Mouse (Mus musculus): Measurements from ENCODE around the gene Cldn14.
"Not testable (repeated sequence)": the region's sequence is repeated elsewhere in the genome, so short reads cannot be mapped to it uniquely, and the experiment has no call there.

Cldn14 gene

DNA sequence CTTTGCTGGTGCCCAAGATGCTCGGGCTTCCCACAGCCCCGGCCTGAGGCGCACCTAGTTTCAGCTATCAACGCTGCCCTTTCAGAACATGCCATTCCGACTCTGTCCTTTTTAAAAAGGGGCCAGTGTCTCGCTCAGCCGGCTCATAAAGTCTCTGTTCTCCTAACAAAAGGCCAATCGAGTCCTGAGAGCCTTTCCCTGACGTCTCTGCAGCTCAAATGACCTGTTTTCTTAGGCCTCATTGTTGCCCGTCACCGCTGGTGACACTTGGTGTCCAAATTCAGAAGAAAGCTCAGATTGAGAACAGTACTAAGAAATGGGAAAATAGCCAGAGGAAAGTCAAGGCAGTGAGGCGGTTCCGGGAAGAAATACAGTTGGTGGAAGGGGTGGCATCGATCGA lies at the start of gene Cldn14:
Cldn14 (minus strand) TSS at position 101 of the 400 bp plus-strand sequence.
- no peak for ATAC-seq (ENCODE audit: insufficient number of reproducible peaks, low FRiP score, low TSS enrichment)

DNA sequence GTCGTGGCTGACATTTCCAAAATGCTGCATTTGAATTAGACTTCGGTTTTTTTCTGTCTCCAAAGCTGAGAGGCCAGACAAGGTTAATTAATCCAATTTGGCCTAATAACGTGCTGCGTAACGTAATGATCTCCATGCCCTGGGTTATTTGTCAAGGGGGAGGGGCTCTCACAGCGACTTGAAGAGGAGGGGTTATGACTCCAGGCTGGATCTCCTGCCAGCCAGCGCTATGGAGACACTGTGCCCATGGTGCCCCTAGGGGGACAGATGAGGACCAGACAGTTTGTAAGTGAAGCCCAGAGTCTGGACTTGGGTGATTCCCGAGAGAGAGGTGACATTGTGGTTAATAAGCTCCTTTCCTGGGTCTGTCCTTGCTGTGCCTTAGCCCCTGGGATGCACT lies 46.9 kb upstream of the Cldn14 start:
- ATAC-seq (ENCODE audit: insufficient number of reproducible peaks, low FRiP score, low TSS enrichment), result no peak

DNA sequence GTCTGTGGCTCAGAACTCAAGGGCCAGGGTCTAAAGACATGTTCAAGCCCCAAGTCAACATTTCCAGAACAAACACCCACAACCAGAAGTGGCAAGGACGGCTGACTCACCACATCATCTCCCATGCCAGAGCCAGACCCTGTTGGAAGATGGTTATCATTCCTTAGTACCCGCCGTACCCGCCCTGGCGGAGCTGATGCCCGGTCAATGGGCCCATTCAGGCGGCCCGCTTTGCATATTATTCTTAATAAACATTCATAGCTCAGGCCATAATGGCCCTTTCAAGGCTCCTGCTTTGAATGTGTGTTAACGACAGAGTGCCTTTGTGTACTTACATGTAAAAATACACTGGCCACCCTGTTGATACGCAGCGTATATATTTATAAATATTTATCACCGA lies 46.5 kb upstream of the Cldn14 start:
- no peak for ATAC-seq (ENCODE audit: insufficient number of reproducible peaks, low FRiP score, low TSS enrichment)

DNA sequence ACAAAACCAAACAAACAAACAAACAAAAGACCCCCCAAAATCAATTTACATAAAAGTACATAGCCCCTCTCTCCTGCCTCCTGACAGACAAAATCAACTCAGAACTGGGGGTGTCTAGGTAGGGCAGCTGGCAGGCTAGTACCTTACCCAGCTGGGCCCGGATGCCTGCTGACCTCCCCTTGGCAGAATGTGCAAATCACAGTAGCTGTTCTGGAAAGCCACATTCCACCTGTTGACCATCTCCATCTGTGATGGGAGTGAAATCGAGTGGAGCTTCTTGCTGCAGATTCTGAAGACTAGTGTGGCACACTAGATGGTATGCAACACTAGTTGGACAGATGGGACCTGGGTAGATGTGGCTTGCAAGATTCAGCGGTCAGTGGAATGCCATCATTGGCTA lies 41.7 kb upstream of the Cldn14 start:
- ATAC-seq (ENCODE audit: insufficient number of reproducible peaks, low FRiP score, low TSS enrichment), result peak; percentile 87

DNA sequence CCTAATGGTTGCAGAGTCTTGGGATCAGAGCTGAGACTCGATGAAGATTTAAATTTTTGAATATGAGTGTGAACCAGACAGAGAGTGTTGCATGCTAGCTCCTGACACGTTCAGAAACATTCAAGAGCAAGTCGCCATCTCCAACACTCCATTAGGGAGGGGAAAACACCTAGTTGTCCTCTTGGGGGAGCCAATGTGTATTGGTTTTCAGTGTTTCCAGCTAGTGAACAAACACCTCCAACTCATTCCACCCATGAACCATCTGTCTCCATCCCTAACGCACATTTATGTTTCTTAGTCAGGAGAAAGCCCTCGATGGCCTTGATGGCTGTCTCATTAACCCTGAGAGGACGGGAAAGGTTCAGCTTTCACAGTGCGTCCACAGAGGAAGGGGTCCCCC lies 36.4 kb upstream of the Cldn14 start:
- no peak for ATAC-seq (ENCODE audit: insufficient number of reproducible peaks, low FRiP score, low TSS enrichment)

DNA sequence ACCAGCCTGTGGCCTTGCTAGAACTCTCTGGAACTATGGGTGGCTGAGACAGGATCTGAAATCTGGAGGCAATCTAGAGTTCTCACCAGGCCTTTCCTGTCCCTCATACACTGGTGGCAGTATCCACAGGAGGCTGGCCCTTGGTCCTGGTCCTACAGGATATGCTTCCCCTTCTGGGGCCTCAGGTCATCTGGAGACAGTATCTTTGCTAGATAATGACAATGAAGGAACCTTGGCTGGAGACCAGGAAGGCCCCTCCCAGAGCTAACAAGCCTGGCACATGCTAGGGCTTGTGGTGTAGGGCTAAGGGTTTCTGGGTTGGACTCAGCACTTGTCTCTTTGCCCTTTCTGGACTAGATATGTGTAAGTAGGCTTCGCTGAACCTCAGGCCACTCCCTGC lies 35.2 kb upstream of the Cldn14 start:
- no peak for ATAC-seq (ENCODE audit: insufficient number of reproducible peaks, low FRiP score, low TSS enrichment)

DNA sequence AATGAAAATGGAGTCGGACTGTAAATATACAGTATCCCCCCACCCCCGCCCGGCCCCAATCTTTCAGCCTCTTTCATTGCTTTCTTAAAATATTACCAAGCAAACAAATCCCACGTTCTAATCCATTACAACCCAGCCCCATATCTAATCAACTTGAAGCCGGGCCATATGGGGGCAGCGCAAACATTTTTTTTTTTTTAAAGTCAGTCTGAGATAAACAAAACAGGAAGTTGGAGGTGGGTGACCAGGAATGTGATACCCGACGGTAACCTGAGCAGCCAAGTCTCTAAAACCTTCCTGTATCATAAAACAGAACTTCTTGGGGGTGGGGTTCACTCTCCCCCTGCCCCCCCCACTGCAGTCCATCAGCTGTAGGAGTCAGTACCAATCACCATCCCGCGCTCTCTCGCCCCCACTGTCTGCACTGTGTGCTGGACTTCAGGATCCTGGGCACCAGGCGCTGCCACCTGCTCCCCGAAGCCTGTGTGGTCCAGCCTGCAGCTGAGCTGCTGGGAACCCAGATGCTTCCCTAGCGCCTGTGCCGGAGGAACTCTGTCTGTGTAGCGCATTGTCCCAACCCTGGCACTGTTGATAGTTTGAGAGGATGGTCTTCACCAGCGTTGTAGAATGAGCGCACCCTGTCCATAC lies 32.6 kb upstream of the Cldn14 start:
- no peak for ATAC-seq (ENCODE audit: insufficient number of reproducible peaks, low FRiP score, low TSS enrichment)

DNA sequence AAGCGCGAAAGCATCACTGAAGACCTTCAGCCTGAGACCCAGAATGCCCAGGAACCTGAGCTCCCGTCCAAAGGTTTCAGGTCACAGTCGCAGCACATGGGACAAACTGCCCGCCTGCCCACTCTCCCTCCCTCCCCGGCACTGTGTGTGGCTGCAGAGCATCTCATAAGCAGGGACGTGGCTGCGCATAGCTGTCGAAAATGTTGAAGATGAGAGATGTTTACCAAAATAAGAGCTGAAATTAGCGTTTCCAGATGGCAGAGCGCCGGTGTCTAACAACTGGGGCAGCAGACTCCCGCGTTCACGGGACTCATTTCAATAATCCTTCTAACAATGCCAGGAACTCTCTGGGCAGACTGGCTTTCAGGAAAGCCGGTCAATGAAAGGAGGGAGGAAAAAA lies 31.8 kb upstream of the Cldn14 start:
- no peak for ATAC-seq (ENCODE audit: insufficient number of reproducible peaks, low FRiP score, low TSS enrichment)

DNA sequence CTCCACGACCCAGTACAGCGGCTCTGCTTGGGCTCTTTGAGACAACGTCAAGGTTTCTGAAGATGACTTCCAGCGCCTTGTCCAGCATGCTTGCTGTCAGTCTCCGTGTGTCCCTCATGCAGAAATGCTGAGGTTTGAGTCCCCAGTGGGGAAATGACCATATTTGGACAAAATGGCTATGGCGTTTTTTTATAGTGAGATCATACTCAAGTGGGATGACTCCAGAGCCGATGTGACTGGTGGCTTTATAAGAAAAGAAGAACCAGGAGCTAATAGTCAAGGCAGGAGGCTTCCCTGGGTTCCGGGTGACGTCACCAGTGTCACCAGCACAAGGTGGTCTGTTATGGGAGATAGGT lies 30.3 kb upstream of the Cldn14 start:
- ATAC-seq (ENCODE audit: insufficient number of reproducible peaks, low FRiP score, low TSS enrichment), result no peak

DNA sequence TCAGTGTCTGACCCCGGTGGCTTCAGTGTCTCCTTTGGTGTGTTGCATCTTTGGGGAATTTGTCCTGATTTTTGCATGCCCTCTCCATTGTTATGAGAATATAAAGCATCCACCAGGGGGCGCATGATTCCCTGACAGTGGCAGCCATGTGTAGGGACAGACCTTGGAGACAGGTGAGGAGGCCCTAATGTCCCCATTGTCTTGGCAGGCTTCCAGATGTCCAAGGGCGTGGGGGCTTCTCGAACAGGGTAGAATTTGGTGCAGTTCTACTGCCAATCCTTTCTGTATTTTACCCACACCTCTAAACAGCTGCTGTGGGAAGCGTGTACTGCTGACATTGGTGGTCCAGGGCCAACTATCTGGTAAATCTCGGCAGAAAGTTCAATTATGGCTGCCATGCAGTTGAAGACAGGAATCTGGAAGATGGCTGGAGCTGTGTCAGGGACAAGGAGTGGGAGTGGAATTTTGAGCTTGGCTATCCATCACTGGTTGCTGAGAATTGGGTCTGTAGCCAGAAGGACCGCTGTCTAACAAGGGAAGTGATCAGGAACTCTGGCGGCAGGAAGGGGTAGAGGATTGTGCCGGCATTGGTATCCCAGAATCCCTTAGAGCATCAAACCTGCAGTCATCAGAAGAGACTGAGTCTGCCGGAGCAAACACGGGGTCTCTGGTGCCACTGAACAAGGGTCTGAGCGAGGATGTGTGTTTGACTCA lies 29.8 kb upstream of the Cldn14 start:
- no peak for ATAC-seq (ENCODE audit: insufficient number of reproducible peaks, low FRiP score, low TSS enrichment)

DNA sequence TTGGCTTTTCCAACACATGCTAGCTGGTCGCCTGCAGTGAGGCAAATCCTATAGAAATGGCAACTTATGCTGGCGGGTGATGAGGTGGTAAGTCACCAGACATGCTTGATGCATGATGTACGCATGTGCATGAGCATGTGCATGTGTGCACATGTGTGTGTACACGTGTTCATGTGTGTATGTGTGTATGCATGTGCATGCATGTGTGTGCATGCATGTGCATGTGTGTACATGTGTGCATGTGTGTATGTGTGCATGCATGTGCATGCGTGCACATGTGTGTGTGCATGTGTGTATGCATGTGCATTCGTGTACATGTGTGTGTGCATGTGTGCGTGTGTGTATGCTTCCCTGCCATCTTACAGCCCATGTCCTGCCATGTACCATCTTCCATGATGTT lies 28.6 kb upstream of the Cldn14 start:
- no peak for ATAC-seq (ENCODE audit: insufficient number of reproducible peaks, low FRiP score, low TSS enrichment)

DNA sequence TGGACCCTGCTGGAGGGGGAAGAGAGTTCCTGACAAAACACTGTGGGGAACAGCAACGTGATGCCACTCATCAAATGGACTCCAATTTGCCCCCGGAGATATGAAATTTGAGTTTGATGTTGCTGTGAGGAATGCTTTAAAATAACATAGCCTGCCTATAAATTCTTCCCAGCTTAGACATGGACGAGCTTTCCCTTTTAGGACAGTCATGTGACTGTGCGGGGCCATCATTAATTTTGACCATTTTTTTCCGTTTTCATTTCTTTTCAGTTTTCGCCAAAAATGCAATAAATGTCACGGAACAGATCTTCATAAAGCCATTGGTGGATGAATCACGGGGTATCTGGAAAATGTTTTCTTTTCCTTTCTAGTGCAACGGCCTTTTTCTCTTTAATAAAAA lies 25.5 kb upstream of the Cldn14 start:
- ATAC-seq (ENCODE audit: insufficient number of reproducible peaks, low FRiP score, low TSS enrichment), result no peak

DNA sequence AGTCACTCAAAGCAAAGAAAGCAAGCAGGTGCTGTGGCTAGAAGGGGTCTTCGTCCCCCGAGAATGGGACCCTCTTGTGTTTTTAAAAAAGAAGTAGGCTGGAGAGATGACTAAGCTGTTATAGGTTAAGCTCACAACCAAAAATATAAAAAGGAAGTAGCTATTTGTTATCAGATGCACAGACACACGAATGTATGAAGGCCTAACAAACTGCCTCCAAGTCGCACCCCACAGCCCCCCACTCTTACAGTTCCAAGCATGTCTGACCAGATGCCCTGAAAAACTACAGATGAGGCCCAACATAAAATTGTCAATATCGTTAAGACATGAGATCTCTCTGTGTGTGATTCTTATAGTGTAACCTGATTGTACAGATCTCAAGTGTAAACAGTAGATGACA lies 23.6 kb upstream of the Cldn14 start:
- no peak for ATAC-seq (ENCODE audit: insufficient number of reproducible peaks, low FRiP score, low TSS enrichment)

DNA sequence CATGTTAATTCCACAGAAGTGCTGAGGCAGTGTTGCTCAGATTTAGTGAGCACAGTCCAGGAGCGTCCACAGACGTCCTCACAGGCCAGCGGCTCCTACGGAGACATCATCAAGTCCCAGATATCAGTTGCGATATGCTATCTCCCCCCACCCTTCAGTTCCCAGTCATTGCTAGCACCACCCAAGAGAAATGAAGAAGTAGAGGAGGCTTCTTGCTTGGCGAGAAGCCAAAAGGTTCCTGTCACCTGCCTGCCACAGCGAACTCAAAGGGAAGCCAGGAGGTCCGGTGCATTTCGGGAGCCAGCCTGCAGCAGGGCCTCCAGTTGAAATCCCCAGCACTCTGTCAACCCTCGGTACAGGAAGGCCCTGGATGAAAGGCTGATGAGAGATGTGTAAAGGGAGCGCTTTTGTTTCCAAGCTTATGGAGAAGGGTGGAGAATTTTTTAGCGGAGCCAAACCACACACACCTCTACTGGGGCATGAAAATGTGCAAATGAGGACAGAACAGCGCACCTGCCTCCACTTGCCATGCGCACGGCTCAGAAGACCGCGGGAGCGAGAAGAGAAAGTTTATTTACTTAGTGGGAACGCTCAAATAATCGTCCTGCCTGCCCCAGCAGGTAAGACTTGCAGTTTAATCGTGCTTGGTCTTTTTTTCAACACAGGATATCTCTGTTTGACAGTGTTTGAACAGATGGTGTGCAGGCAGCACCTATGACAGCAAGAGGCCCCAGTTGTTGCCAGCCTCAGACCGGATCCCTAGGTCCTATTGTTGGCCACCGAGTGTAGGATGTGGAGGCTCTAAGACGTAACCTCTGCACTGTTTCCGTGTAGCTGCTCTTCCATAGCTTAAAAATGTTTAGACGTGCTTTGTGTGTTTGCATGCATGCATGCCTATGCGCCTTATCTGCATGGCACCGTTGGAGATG lies 15.0 kb upstream of the Cldn14 start:
- no peak for ATAC-seq (ENCODE audit: insufficient number of reproducible peaks, low FRiP score, low TSS enrichment)

DNA sequence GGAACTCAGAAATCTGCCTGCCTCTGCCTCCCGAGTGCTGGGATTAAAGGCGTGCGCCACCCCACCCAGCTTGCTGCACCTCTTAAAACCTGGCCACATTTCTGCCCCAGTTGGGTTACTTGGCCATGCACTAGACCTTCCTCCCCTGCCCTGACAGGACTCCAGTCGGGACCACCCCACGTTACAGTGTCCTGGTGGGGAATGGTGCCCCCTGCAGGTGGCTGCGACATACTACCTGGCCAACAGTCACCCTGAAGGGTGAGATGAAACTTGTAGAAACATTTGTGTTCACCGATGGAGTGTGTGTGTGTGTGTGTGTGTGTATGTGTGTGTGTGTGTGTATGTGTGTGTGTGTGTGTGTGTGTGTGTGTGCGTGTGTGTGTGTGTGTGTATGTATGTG lies 11.1 kb upstream of the Cldn14 start:
- not testable (repeated sequence) for ATAC-seq (ENCODE audit: insufficient number of reproducible peaks, low FRiP score, low TSS enrichment)

DNA sequence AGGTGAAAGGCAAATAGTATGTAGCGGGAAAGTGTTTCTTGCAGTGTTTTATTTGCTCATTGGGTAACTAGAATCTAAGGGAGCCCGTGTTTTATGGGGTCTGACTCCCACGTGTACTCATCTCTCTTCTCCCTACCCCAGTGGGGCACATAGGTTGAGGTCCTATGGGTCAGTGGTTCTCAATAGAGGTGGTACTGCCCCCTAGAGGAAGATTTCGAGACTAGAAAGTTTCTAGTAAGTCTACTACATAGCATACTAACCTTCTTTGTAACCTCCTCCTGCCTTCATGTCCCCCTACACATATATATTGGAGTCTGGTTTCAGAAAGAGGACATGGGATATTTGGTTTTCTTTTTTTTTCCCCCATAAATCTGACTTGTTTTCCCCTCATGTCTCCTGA lies 9.3 kb upstream of the Cldn14 start:
- ATAC-seq (ENCODE audit: insufficient number of reproducible peaks, low FRiP score, low TSS enrichment), result no peak

DNA sequence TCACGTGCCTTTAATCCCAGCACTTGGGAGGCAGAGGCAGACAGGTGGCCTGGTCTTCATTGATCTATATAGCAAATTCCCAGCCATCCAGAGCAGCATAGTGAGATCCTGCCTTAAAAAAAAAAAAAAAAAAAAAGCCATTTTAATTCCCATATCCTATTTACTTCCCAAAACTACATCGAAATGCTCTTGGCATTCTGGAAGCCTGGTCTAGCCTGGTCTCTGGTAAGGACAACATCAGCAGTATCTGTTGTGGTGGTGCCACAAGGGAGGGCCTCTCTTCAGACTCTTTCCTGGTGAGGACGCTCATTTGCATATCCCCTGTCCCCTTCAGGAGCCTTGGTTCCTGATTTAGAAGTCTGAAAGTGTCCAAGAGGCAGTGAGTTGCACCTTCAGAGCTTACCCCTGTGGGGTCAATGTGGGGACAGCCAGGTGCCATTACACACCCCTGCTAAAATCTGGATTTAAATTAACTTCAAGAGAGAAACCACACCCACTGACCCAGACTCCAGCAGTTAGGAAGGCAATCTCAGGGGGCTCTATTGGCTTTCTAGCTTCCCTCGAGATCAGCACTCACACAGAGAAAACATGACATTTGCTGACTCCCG lies 6.0 kb upstream of the Cldn14 start:
- no peak for ATAC-seq (ENCODE audit: insufficient number of reproducible peaks, low FRiP score, low TSS enrichment)

DNA sequence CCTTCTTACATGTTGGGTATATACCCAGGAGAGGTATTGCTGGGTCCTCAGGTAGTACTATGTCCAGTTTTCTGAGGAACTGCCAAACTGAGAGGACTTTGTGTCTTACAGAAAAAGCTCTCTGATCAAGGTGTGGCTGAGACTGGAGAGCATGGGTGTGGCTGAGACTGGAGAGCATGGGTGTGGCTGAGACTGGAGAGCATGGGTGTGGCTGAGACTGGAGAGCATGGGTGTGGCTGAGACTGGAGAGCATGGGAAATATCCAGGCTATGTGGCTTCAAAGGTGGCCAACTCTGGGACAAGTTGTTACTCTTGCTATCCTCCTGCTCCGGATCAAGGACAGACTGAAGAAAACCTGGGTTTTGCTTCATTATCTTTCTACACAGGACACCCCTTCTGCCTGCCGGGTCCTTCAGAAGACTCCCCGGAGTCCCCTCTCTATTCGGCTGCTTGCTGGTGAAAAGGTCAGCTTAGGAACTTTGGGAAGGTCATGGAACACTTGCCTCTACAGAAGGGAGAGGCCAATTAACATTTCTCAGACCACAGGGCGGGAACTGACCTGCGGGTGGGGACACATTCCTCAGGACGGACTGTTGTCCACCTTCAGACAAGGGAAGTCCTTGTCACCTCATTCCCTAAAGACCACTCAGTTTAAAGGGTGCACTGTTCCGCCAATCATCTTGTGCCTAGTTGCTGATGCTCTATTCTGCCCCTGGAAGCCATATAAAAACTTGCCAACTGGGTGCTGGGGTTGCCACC lies 4.9 kb upstream of the Cldn14 start:
- not testable (repeated sequence) for ATAC-seq (ENCODE audit: insufficient number of reproducible peaks, low FRiP score, low TSS enrichment)

DNA sequence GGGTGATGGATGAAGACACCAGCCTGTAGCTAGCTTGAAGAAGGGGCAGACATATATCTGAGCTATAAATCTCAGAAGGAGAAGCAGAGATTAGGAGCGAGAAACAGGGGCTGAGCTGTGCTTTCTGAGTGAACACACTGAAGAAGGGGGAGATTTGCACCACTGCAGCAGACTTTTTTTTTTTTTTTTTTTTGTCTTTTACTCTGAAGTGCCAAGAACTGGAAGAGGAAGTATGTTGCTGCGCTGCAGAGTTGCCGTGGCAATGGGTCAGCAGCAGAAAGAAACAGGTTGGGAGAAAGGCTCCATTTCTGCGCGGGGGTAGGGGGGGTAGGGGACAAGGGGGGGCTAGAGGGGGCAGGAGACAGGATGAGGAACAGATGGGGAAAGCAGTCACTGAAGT lies 2.6 kb upstream of the Cldn14 start:
- no peak for ATAC-seq (ENCODE audit: insufficient number of reproducible peaks, low FRiP score, low TSS enrichment)

DNA sequence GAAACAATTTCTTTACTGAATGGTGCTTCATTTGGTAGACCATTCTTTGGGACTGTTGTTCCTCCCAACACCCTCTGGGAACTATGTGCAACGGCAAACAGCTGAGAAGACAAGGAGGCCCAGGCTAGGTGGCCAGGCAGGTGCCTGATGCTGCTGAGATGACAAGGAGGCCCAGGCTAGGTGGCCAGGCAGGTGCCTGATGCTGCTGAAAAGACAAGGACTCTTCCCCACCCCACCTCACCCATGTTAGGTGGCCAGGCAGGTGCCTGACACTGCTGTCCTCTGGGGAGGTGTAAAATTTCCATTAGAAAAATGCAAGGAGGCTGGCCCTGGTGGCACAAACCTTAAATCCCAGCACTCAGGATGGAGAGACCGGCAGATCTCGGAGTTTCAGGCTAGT lies 2.0 kb upstream of the Cldn14 start:
- no peak for ATAC-seq (ENCODE audit: insufficient number of reproducible peaks, low FRiP score, low TSS enrichment)
